Mouse (Mus musculus): ENCODE results near the gene Ugt2b1. TPM values are rescaled to one million over a fixed set of nuclear protein-coding genes. Genes with fewer than 3 reads are reported as not detected.
"Not testable (repeated sequence)": the region's sequence is repeated elsewhere in the genome, so short reads cannot be mapped to it uniquely, and the experiment has no call there.

Gene Ugt2b1
- not detected in 2 replicates for polyA plus RNA-seq (2015; fragmentation: Nextera tagmentation; extraction: Ambion mirVana)

DNA sequence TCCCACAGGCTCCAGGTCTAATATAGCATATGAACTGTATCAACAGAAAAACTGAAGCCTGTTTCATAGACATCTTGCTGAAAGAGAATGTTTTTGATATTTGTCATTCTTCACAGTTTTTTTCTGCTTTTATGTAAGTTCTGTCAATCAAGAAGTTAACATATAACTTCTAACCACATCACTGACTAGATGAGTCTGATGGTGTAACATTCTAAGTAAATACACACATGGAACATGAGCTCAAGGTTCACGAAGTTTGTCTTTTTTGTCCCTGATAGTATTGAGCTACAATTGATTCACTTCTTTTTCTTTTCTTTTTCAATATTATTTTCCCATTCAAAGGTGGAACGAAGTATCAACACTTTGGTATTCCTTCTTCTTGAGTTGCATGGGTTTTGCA, at the start of gene Ugt2b1:
TSS of gene Ugt2b1 (minus strand) at position 105 of the 400 bp plus-strand sequence.
- 88% methylated on average over 2 of the region's 2 CpGs for WGBS
- Histone ChIP-seq H3K4me3 (no peak within 1 kb of the TSS), H3K27me3 (no peaks in the 10 kb centered on the region), H3K4me2 (no peak within 1 kb of the TSS), H3K9me3 (no peaks in the 10 kb centered on the region), H3K9ac (no peak within 1 kb of the TSS), H3K27ac (replicated peaks) (no peak within 1 kb of the TSS), H3K4me1 (replicated peaks) (no peaks in the 10 kb centered on the region), H3K36me3 (no peaks in the 10 kb centered on the region)
- ATAC-seq (ENCODE audit: low FRiP score, low read depth): no peak

DNA sequence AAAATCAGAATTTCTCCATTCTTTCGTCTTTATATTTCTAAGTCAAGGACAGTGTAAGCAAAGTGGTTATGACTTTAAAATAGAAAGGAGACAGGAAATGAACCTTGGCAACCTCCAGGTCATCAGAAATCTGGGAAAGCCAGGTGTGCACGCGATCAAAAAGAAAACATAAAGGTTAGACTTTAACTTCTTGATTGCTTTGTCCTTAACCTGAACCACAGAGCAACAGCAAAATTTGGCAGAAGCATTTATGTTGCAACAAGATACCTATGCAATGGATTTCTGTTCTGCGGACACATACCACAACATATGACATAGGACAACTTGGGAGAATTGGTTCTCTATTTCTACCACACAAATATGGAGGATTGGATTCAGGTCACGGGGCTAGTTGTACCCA, 40.9 kb upstream of the Ugt2b1 start:
- 96% methylated on average over 5 of the region's 5 CpGs for WGBS

DNA sequence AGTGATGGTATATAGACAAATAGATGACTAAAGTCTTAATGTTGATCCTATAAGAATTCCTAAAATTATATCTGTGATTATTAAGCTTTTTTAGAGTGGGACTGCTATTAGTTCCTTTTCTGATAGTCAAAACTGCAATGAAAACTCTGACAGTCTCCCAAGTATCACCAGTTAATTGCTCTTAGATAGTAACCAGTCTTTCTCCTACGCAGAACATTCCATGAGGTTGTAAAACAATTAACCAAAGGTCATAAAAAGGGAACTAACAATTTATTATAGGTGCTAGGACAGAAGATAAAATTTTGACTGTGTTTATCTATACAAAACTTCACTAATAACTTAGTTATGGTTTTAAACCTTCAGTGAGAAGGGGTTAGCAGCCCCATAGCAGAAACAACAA, 36.5 kb upstream of the Ugt2b1 start:
- H3K9ac ChIP-seq; H3K36me3 ChIP-seq; H3K4me2 ChIP-seq; H3K4me3 ChIP-seq; H3K9me3 ChIP-seq; H3K27ac ChIP-seq (replicated peaks); H3K27me3 ChIP-seq; H3K4me1 ChIP-seq (replicated peaks); ATAC-seq (ENCODE audit: low FRiP score, low read depth): not testable (repeated sequence)
- WGBS: 72% methylated on average over 1 of the region's 1 CpGs

More for the DNA sequence above, 40.9 kb upstream of the Ugt2b1 start:
- not testable (repeated sequence) for H3K27me3 ChIP-seq; H3K36me3 ChIP-seq; H3K9ac ChIP-seq; ATAC-seq (ENCODE audit: low FRiP score, low read depth); H3K9me3 ChIP-seq; H3K27ac ChIP-seq (replicated peaks); H3K4me3 ChIP-seq; H3K4me1 ChIP-seq (replicated peaks); H3K4me2 ChIP-seq

DNA sequence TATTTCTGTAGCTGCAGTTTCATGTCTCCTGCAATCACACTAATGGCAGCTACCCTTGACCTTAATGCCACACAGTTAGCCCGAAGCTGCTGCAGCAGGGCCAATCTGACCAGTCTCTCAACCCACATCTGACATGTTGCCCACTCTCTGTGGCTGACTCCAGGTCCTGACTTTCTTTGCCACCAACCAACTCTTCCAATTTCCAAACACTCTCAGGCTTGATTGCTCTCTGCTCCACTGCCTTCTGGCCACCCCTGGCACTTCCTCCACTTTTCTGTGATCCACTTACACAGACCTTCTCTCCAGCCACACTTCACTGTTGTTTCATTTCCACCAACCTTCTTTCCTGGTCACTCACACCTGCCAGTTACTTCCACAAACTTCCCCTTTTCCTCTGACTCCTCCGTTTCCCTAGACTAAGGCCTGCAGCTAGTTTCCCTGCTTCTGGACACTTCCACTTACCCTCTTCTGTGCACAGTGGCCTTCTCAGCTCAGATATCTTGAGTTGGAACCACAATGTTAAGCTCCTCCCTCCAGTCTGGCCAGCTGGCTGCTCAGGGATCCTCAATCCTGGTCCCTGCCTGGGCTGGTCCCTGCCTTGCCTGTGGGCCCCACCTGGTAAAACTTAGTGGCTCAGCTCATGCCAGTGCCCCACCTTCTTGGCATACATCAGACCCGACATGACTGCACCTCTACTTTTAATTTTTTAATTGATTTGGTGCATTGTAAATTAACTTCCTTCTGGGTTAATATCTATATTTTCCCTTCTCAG, 35.4 kb upstream of the Ugt2b1 start:
- H3K4me2 ChIP-seq: no peak overlapping the region
- WGBS: 84% methylated on average over 3 of the region's 3 CpGs

GRCm38 (mm10) chr5:86960504-86960903, 34.2 kb upstream of the Ugt2b1 start:
- 92% methylated on average over 3 of the region's 3 CpGs for WGBS
- Histone ChIP-seq H3K27me3 (no peaks in the 10 kb centered on the region), H3K9me3 (no peaks in the 10 kb centered on the region), H3K4me3 (no peak overlapping the region), H3K27ac (replicated peaks) (no peak overlapping the region), H3K36me3 (no peaks in the 10 kb centered on the region), H3K4me2 (no peak overlapping the region), H3K4me1 (replicated peaks) (no peaks in the 10 kb centered on the region), H3K9ac (no peak overlapping the region)
- ATAC-seq (ENCODE audit: low FRiP score, low read depth): no peak

More for the DNA sequence above, 35.4 kb upstream of the Ugt2b1 start:
- Histone ChIP-seq H3K9ac (no peak overlapping the region), H3K9me3 (no peaks in the 10 kb centered on the region), H3K4me3 (no peak overlapping the region), H3K27me3 (no peaks in the 10 kb centered on the region), H3K4me1 (replicated peaks) (no peaks in the 10 kb centered on the region), H3K36me3 (no peaks in the 10 kb centered on the region), H3K27ac (replicated peaks) (no peak overlapping the region)
- ATAC-seq (ENCODE audit: low FRiP score, low read depth): no peak

DNA sequence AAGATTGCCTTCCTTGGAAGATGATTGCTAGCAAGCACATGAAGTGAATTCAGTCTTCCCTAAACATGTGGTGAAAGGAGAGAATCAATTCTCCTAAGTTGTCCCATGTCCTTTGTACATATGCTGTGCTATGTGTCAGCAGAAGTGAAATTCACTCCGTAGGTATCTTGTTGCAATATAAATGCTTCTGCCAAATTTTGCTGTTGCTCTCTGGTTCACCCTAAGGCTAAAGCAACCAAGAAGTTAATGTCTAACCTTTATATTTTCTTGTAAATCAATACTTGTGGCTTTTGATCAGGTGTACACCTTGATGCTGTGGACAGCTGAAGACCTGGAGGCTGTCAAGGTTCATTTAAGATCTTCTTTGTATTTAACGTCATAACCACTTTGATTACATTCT, 15.8 kb upstream of the Ugt2b1 start:
- ATAC-seq (ENCODE audit: low FRiP score, low read depth): no peak
- no peak overlapping the region for H3K9ac ChIP-seq
- no peaks in the 10 kb centered on the region for H3K36me3 ChIP-seq
- no peaks in the 10 kb centered on the region for H3K9me3 ChIP-seq
- no peak overlapping the region for H3K27ac ChIP-seq (replicated peaks)
- H3K4me3 ChIP-seq: no peak overlapping the region
- WGBS: 94% methylated on average over 2 of the region's 2 CpGs
- no peak overlapping the region for H3K4me2 ChIP-seq
- H3K4me1 ChIP-seq (replicated peaks): no peaks in the 10 kb centered on the region
- no peaks in the 10 kb centered on the region for H3K27me3 ChIP-seq

DNA sequence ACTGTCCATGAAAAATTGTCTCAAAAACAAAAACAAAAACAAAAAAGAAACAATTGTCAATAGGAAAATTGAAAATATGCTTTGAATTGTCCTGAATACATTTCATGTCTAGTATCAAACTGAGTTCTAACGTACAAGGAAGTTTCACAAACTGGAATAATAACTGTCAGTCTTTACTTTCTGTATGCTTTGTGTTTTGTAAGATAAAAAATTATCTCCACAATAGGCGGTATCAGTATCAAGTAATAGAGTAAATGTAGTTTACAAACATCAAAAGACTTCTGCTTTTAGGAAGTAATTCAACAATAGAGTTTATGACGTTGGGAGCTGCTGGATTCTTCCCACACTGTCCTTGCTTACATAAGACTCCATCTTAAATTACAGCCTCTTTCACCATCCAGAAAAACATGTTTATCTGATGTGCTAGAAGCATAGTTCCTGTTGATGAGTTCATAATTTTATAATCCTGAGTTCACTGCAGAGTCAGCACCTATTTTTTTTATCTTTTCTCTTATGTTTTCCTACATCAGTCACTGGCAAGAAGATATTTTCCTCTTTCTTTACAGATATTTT, 5.6 kb downstream of the Ugt2b1 start:
- WGBS: 79% methylated on average over 3 of the region's 3 CpGs
- ATAC-seq (ENCODE audit: low FRiP score, low read depth): no peak
- H3K36me3 ChIP-seq: no peaks in the 10 kb centered on the region
- H3K9ac ChIP-seq: no peak overlapping the region
- no peaks in the 10 kb centered on the region for H3K27me3 ChIP-seq
- H3K4me3 ChIP-seq: no peak overlapping the region
- H3K4me1 ChIP-seq (replicated peaks): no peaks in the 10 kb centered on the region
- no peak overlapping the region for H3K27ac ChIP-seq (replicated peaks)
- no peaks in the 10 kb centered on the region for H3K9me3 ChIP-seq
- no peak overlapping the region for H3K4me2 ChIP-seq

DNA sequence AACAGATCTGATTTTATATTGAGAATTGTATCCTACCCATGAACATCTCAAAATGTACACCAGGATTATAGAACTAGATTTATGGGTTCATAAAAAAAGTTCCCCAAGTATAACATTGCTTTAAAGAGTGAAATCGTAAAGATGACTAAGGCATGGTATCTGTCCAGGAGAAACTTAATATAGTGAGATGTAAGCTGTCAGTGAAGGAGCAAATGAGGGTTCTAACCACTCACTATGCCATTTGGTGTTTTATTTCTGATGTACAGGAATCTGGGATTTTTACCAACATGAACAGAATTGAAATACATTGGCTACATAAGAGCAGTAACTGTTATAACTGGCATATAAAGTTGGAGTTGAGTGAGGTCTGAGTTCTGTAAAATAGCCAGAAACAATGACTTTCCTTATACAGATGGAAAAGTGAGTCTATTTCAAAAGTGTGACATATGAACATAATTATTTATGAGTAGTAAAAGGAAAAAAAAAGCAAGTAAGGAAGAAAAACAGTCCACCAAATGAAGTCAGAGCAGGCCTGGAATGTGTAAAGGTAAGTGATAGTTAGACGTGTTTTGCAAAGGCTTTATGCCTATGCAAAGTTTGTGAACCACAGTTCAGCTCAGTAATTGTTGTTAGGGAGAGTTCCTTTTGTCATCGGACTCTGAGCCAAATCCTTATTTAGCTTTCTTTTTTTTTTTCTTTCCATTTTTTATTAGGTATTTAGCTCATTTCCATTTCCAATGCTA, 14.8 kb downstream of the Ugt2b1 start:
- Histone ChIP-seq H3K4me3 (no peak overlapping the region), H3K27ac (replicated peaks) (no peak overlapping the region), H3K9me3 (no peaks in the 10 kb centered on the region), H3K27me3 (no peaks in the 10 kb centered on the region), H3K36me3 (no peaks in the 10 kb centered on the region), H3K9ac (no peak overlapping the region), H3K4me2 (no peak overlapping the region), H3K4me1 (replicated peaks) (no peaks in the 10 kb centered on the region)
- WGBS: 92% methylated on average over 3 of the region's 3 CpGs
- no peak for ATAC-seq (ENCODE audit: low FRiP score, low read depth)

GRCm38 (mm10) chr5:86910770-86911169, 15.6 kb downstream of the Ugt2b1 start:
- H3K4me1 ChIP-seq (replicated peaks): no peaks in the 10 kb centered on the region
- no peaks in the 10 kb centered on the region for H3K36me3 ChIP-seq
- no peak overlapping the region for H3K9ac ChIP-seq
- H3K9me3 ChIP-seq: no peaks in the 10 kb centered on the region
- H3K27ac ChIP-seq (replicated peaks): no peak overlapping the region
- no peak overlapping the region for H3K4me2 ChIP-seq
- whole genome bisulfite sequencing: 77% methylated on average over 1 of the region's 1 CpGs
- no peak overlapping the region for H3K4me3 ChIP-seq
- H3K27me3 ChIP-seq: no peaks in the 10 kb centered on the region
- no peak for ATAC-seq (ENCODE audit: low FRiP score, low read depth)

- Histone ChIP-seq H3K4me2 (no peak within 1 kb of the TSS), H3K9ac (no peak within 1 kb of the TSS), H3K36me3 (no peaks in the 10 kb centered on the region), H3K27me3 (no peaks in the 10 kb centered on the region), H3K27ac (replicated peaks) (no peak within 1 kb of the TSS), H3K9me3 (no peaks in the 10 kb centered on the region), H3K4me1 (replicated peaks) (no peaks in the 10 kb centered on the region), H3K4me3 (no peak within 1 kb of the TSS)
- ATAC-seq (ENCODE audit: low FRiP score, low read depth): no peak
- WGBS: 68% methylated on average over 1 of the region's 1 CpGs
Measured at GRCm38 (mm10) chr5:86906758-86907157, 19.6 kb downstream of the Ugt2b1 start, which contains the start of gene Ugt2b34. Gene Ugt2b34 (minus strand): TSS chr5:86906937.

DNA sequence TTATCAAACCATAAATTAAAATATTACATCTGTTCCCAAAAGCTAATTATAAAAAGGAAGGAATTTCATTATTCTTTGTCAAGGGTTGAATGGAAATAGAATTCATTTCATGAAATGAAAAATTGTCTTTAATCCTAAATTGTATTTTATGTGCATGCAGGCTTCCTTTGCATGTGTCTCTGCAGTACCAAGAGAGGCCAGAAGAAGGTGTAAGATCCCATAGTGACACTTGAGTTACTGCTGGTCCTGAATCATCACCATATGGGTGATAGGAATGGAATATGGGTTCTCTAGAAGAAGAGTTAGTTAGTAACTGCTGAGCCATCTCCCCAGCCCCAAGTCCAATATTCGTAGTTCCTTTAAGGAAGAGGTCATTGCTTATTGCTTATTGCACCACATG, 36.4 kb downstream of the Ugt2b1 start:
- Histone ChIP-seq H3K27me3 (no peaks in the 10 kb centered on the region), H3K27ac (replicated peaks) (no peak overlapping the region), H3K4me1 (replicated peaks) (no peaks in the 10 kb centered on the region), H3K9ac (no peak overlapping the region), H3K4me3 (no peak overlapping the region), H3K4me2 (no peak overlapping the region), H3K9me3 (no peaks in the 10 kb centered on the region), H3K36me3 (no peaks in the 10 kb centered on the region)
- ATAC-seq (ENCODE audit: low FRiP score, low read depth): no peak
- 92% methylated on average over 1 of the region's 1 CpGs for WGBS

DNA sequence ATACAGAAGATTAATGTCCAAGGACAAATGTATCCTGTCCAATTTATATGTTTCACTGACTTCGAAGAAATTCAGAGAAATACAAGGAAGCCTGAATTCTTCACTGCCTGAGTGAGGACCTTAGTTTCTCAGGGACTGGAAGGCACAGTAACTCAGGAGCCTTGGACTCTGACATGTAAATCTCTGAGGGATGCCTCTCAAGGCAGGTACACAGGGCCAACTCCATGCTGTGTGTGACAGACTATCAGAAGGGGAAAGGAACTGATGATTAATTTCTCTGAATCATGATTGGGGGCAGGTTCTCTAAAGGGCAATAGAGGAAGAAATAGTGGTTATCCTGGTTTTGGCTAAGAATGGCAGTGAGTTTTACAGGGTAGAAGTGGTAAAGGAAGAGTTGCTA, 37.9 kb downstream of the Ugt2b1 start:
- Histone ChIP-seq H3K36me3 (no peaks in the 10 kb centered on the region), H3K4me1 (replicated peaks) (no peaks in the 10 kb centered on the region), H3K9ac (no peak overlapping the region), H3K9me3 (no peaks in the 10 kb centered on the region), H3K27me3 (no peaks in the 10 kb centered on the region), H3K4me3 (no peak overlapping the region), H3K27ac (replicated peaks) (no peak overlapping the region), H3K4me2 (no peak overlapping the region)
- ATAC-seq (ENCODE audit: low FRiP score, low read depth): no peak
- WGBS: 86% methylated on average over 1 of the region's 1 CpGs

All from hindbrain, embryonic 15.5 days (tissue).